Mouse (Mus musculus) olfactory bulb, adult 2 months (tissue): ENCODE measurements around the gene Smarcb1.

Source experiments
- CTCF ChIP-seq: fragments of 200-500 bp; IDR thresholded peaks from 2 replicates; pipeline ENCODE4 v1.5.1; 2012; ENCODE audit warnings: low read depth, mild to moderate bottlenecking, low read length, moderate library complexity; ENCODE audit not compliant: insufficient read depth
- POLR2A ChIP-seq: fragments of 200-500 bp; IDR thresholded peaks from 2 replicates; pipeline ENCODE4 v1.6.1; 2012; ENCODE audit warnings: mild to moderate bottlenecking, low read depth, low read length, moderate library complexity; ENCODE audit not compliant: insufficient read depth

GRCm38 (mm10) chr10:75893089-75893750 lies 28.2 kb downstream of the Smarcb1 start, which contains the start of gene Derl3:
- TF ChIP-seq CTCF (no peak), POLR2A (no peak)
